Mouse (Mus musculus) midbrain, embryonic 10.5 days (tissue): Measurements from ENCODE around the gene Gm20708. TPM values are rescaled to one million over a fixed set of nuclear protein-coding genes. Genes with fewer than 3 reads are reported as not detected.
"Not testable (repeated sequence)": the region's sequence is repeated elsewhere in the genome, so short reads cannot be mapped to it uniquely, and the experiment has no call there.

ENCODE experiments used
- DNase-seq: peaks from one replicate; pipeline ENCODE4 v3.0.0-alpha.2; 2017; ENCODE audit warnings: low spot score
- H3K27ac ChIP-seq: fragments of 300-500 bp; sonication (generic); replicated peaks from 2 replicates; pipeline ENCODE4 v1.5.1; 2016; ENCODE audit warnings: mild to moderate bottlenecking
- H3K27me3 ChIP-seq: fragments of 300-500 bp; sonication (generic); 2 replicates; pipeline ENCODE4 v1.6.1; 2016; ENCODE audit warnings: low read depth, mild to moderate bottlenecking; ENCODE audit not compliant: poor library complexity, severe bottlenecking
- H3K36me3 ChIP-seq: fragments of 300-500 bp; sonication (generic); 2 replicates; pipeline ENCODE4 v1.6.1; 2016; ENCODE audit warnings: mild to moderate bottlenecking, moderate library complexity
- H3K4me1 ChIP-seq: fragments of 300-500 bp; sonication (generic); 2 replicates; pipeline ENCODE4 v1.6.1; 2016
- H3K4me3 ChIP-seq: fragments of 300-500 bp; sonication (generic); 2 replicates; pipeline ENCODE4 v1.5.1; 2016; ENCODE audit warnings: mild to moderate bottlenecking, moderate library complexity
- H3K9me3 ChIP-seq: fragments of 300-500 bp; sonication (generic); replicated peaks from 2 replicates; pipeline ENCODE4 v1.6.1; 2016; ENCODE audit warnings: mild to moderate bottlenecking
- WGBS: fragments of 180-500 bp; shearing (Covaris S2); methylation state at CpG from one replicate; pipeline ENCODE4 v1.1.7; 2016; 5-methylcytosine and 5-hydroxymethylcytosine counted together
- polyA plus RNA-seq: library from polyadenylated mRNA; unstranded; fragments of >200 nt; fragmentation: Nextera tagmentation; extraction: Ambion mirVana; gene quantifications from 2 replicates; pipeline ENCODE4 v1.2.1, GENCODE M21; 2016

Gene Gm20708
- polyA plus RNA-seq, 1 experiment from 2014 or later: 0.58 TPM

DNA sequence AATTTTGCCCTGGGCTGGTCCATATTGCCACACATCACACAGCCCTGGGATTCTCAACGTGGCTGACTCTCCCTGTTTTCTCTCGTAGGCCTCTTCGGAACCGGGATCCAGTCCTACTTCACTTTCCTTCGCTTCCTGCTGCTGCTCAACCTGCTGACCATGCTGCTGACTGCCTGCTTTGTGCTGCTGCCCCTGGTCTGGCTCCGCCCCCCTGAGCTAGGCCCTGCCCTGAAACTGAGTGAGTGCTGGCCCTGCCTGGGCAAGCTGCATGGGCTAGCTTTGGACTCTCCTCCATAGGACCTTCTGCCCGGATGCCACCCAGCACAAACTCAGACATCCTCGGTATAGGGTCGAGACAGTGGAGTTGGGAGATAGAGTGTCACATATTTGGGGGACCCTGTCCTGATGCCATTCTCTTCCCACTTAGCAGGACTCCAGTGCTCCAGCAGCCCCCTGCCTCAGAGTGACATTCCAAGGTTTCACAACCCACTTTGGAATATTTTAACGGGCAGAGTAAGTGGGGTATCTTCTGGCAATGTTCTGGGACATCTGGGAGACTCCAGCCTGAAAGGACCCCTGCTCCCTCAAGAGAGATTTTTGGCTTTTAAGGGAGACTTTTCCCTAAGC, 25.7 kb upstream of the Gm20708 start:
- Histone ChIP-seq H3K27me3 (peaks cover 77% of the 10 kb centered on the region), H3K27ac (peak overlapping the region; percentile 69; the same call in 1 of the 2 replicates), H3K4me3 (peak overlapping the region; percentile 52), H3K9me3 (no peaks in the 10 kb centered on the region), H3K36me3 (no peaks in the 10 kb centered on the region), H3K4me1 (peaks cover 52% of the 10 kb centered on the region)
- DNase-seq: no peak
- 32% methylated on average over 10 of the region's 10 CpGs for WGBS

DNA sequence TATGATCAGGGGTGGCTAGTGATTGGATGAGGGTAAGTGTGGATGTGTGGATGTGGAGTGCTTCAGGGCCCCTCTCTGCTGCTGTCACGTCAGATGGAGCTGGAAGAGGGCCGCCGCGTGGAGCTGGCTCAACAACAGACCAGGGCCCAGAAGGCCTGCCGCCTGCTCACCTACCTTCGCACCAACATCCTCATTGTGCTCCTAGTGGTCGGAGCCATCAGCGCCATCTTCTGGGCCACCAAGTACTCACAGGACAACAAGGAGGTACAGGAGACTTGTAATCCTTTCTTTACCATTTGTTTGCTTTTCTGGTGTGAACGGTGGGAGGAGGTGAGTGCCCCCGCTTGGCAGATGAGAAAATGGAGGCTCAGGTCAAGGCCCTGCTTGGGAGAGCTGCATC, 23.2 kb upstream of the Gm20708 start:
- H3K9me3 ChIP-seq: no peaks in the 10 kb centered on the region
- H3K4me1 ChIP-seq: peaks cover 41% of the 10 kb centered on the region
- no peak overlapping the region; the same call in 1 of the 2 replicates for H3K27ac ChIP-seq
- H3K36me3 ChIP-seq: no peaks in the 10 kb centered on the region
- H3K4me3 ChIP-seq: no peak overlapping the region
- H3K27me3 ChIP-seq: peaks cover 70% of the 10 kb centered on the region
- peak; percentile 57 for DNase-seq
- 12% methylated on average over 10 of the region's 10 CpGs for WGBS

DNA sequence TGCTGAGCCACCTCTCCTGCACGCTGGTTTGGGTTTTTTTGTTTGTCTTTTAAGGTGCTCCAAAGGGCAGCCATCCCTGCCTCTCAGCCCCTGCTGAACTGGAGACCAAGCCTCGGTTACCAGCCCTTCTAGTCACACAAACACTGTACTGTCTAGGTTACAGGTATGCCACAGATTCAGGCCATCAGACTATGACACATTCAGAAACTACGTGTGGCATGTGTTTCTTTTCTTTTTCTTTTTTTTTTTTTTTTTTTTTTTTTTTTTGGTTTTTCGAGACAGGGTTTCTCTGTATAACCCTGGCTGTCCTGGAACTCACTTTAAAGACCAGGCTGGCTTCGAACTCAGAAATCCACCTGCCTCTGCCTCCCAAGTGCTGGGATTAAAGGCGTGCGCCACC, 21.0 kb upstream of the Gm20708 start:
- Histone ChIP-seq H3K27me3 (peaks cover 69% of the 10 kb centered on the region), H3K4me1 (peaks cover 32% of the 10 kb centered on the region)
- not testable (repeated sequence) for H3K36me3 ChIP-seq, H3K27ac ChIP-seq, H3K4me3 ChIP-seq, H3K9me3 ChIP-seq, DNase-seq
- 84% methylated on average over 7 of the region's 7 CpGs for WGBS

DNA sequence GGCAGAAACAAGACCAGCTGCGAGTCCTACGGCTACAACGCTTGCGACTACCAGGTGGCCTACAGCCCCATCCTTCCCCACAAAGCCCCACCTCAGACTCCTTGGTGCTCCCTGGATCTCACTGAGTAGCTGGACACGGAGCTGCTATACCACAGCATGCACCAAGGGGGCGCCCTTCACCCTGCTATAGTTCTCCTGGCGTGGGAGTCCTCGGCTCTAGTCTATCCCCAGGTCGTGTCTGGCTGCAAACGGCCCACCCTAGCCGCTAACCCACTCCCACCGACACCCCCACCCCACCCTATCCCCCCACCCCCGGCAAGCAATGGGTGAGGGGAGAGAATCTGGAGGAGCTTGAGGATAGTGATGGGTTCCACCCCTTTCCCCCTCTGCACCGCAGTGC, 19.2 kb upstream of the Gm20708 start:
- peaks cover 31% of the 10 kb centered on the region for H3K4me1 ChIP-seq
- H3K27ac ChIP-seq: no peak overlapping the region
- 7% methylated on average over 14 of the region's 14 CpGs for WGBS
- H3K4me3 ChIP-seq: peak overlapping the region; percentile 35
- H3K36me3 ChIP-seq: no peaks in the 10 kb centered on the region
- peak; percentile 77 for DNase-seq
- peaks cover 52% of the 10 kb centered on the region for H3K27me3 ChIP-seq
- H3K9me3 ChIP-seq: no peaks in the 10 kb centered on the region

DNA sequence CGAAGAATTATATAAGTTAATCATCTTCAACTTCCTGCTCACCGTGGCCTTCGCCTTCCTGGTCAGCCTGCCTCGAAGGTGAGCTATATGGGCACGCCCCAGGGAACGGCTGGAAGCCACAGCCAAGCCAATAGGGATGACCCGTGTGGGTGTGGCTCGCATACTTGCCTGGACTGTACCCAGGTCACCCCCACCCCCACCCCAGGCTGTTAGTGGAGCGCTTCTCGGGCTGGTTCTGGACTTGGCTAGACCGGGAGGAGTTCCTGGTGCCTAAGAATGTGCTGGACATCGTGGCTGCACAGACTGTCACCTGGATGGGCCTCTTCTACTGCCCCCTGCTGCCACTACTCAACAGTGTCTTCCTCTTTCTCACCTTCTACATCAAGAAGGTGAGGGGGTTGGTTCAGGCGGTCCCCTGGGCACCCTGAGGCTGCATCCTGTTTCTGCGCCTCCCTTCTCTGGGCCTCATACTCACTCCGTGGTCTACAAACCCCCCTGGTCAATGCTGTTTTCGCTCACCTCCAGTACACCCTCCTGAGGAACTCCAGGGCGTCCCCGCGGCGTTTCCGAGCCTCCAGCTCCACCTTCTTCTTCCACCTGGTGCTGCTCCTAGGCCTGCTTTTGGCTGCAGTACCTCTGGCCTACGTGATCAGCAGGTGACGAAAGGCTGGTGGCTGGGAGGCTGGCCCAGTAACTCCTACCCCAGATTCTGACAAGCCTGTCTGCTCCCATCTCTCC, 18.6 kb upstream of the Gm20708 start:
- peaks cover 46% of the 10 kb centered on the region for H3K27me3 ChIP-seq
- no peaks in the 10 kb centered on the region for H3K36me3 ChIP-seq
- H3K4me3 ChIP-seq: peak overlapping the region; percentile 35
- no peaks in the 10 kb centered on the region for H3K9me3 ChIP-seq
- H3K4me1 ChIP-seq: peaks cover 32% of the 10 kb centered on the region
- no peak overlapping the region for H3K27ac ChIP-seq
- no peak for DNase-seq
- 31% methylated on average over 23 of the region's 23 CpGs for WGBS

DNA sequence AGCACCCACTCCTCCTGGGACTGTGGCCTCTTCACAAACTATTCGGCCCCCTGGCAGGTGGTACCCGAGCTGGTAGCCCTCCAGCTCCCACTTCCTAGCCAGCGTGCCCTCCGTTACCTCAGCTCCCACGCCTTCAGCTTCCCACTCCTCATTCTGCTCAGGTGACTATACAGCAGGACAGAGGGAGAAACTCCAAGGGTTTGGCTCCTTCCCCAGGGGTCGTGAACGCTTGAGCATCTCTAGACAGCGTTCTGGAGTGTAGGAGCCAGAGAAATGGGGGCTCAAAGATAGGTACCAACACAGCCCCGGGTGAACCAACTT, 18.1 kb upstream of the Gm20708 start:
- no peak overlapping the region for H3K4me3 ChIP-seq
- 87% methylated on average over 9 of the region's 9 CpGs for WGBS

DNA sequence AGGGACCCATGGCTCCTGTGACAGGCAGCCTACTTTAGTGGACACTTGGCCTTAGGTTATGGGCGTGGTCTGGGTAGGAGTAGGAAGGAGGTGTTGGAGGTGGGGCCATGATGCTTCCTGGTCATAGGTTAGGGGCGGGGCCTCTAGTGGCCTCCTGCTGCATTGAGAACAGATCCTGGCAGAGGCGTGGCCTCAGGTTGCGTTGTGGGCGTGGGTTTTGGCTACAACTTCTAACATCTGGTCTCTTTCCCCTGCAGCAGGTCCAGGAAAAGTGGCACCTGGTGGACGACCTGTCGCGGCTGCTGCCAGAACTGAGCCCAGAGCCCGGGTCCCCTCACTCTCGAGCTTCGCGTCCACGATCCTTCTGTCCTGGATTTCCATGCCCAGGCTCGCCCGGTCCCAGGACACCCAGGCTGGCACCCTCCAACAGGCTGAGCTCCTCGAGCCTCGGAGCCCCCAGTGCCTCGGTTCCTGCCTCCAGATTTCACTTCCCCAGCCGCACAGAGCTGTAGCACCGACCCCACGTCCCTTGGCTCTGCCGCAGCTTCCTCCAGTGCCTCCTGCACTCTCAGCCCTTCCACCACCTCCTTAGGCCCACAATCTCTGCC, 17.1 kb upstream of the Gm20708 start:
- H3K27me3 ChIP-seq: peaks cover 40% of the 10 kb centered on the region
- H3K27ac ChIP-seq: 0 out of 2 replicates have a peak overlapping the region, but pooled peaks have one; percentile 28
- no peak for DNase-seq
- no peaks in the 10 kb centered on the region for H3K36me3 ChIP-seq
- H3K4me3 ChIP-seq: peak overlapping the region; percentile 32
- no peaks in the 10 kb centered on the region for H3K9me3 ChIP-seq
- WGBS: 6% methylated on average over 22 of the region's 22 CpGs
- H3K4me1 ChIP-seq: peaks cover 37% of the 10 kb centered on the region

More for the DNA sequence above, 18.1 kb upstream of the Gm20708 start:
- DNase-seq: no peak
- Histone ChIP-seq H3K27me3 (peaks cover 45% of the 10 kb centered on the region), H3K27ac (no peak overlapping the region), H3K9me3 (no peaks in the 10 kb centered on the region), H3K36me3 (no peaks in the 10 kb centered on the region), H3K4me1 (peaks cover 35% of the 10 kb centered on the region)

DNA sequence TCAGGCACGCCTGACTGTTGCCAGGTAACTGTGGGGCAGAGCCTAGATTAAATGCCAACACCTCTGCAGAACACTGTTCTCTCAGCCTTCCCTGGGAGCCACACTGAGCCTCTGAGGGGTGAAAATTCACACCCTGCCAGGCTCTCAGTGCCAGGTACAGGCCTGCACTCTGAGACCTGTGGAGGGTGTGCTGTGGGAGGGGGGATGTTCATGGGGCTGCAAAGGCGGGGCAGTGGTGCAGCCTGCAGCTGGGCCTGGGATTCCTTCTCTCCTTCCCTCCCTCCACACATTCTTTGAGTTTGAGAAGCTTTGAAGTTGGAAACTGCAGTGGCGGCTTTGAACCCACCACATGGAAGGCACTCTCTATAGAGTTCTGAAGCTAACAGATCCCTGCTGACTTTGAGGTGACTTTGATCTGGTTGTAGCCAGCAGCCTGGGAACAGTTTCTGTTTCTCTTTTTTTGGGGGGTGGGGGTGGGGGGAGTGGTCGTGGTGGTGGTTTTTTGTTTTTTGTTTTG, 15.4 kb upstream of the Gm20708 start:
- peaks cover 48% of the 10 kb centered on the region for H3K4me1 ChIP-seq
- H3K9me3 ChIP-seq: no peaks in the 10 kb centered on the region
- peaks cover 40% of the 10 kb centered on the region for H3K27me3 ChIP-seq
- no peak overlapping the region for H3K27ac ChIP-seq
- WGBS: 66% methylated on average over 4 of the region's 4 CpGs
- no peak overlapping the region for H3K4me3 ChIP-seq
- DNase-seq: no peak
- H3K36me3 ChIP-seq: no peaks in the 10 kb centered on the region

DNA sequence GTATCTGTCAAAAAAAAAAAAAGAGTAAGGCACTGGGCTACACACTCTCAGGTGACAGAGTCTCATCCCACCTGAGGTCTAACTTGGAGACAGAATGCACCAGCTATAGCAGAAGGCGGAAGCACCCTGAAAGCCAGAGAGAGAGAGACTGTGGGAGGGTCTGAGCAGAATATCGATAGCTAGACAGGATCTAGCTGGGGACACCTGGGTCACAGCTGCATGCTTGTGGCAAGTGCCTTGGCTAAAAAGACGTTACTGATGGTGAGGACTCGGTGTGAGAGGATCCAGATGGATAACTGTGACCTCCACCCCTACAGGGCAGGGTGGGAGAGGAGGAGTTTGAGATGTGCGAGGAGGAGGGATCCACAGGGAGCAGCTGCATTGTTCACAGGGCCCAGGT, 12.5 kb upstream of the Gm20708 start:
- H3K27me3 ChIP-seq: peaks cover 15% of the 10 kb centered on the region
- DNase-seq: no peak
- H3K4me3 ChIP-seq: no peak overlapping the region
- H3K27ac ChIP-seq: no peak overlapping the region; the same call in 1 of the 2 replicates
- peaks cover 33% of the 10 kb centered on the region for H3K4me1 ChIP-seq
- H3K9me3 ChIP-seq: no peaks in the 10 kb centered on the region
- WGBS: 47% methylated on average over 5 of the region's 5 CpGs
- H3K36me3 ChIP-seq: no peaks in the 10 kb centered on the region

DNA sequence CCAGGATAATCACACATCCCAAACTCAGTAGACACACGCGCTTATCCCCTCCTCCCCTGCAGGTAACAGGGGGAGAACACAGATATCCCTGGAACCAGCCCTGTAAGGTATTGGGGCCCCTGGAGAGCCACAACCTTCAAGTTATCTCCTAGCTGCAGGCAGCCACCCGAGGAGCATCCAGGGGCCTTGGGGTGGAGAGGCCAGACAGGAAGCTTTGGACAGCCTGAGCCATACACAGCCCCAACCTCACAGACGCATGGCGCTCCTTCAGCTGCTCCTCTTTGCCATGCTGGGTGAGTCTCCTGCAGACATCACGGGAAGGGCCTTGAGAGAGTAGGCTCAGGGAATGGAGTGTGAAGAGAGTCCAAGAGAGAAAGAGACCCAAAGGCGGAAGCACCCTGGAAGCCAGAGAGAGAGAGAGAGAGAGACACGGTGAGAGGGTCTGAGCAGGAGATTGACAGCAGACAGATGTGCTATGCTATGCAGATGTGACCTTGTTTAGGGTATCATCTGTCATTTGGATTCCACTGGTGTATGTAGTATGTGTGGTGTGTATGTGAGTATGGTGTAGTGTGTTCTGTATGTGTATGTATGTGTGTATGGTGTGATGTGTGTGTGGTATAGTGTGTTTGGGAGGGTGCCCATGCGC, 11.8 kb upstream of the Gm20708 start, which contains the start of gene 6030468B19Rik:
Gene 6030468B19Rik (plus strand): TSS at position 150 of the 649 bp plus-strand sequence.
- peaks cover 26% of the 10 kb centered on the region for H3K4me1 ChIP-seq
- no peaks in the 10 kb centered on the region for H3K36me3 ChIP-seq
- peak within 1 kb of the TSS; percentile 42 for H3K27ac ChIP-seq
- H3K27me3 ChIP-seq: peaks cover 8% of the 10 kb centered on the region
- no peaks in the 10 kb centered on the region for H3K9me3 ChIP-seq
- WGBS: 66% methylated on average over 9 of the region's 9 CpGs
- H3K4me3 ChIP-seq: peak within 1 kb of the TSS; percentile 21
- no peak for DNase-seq

DNA sequence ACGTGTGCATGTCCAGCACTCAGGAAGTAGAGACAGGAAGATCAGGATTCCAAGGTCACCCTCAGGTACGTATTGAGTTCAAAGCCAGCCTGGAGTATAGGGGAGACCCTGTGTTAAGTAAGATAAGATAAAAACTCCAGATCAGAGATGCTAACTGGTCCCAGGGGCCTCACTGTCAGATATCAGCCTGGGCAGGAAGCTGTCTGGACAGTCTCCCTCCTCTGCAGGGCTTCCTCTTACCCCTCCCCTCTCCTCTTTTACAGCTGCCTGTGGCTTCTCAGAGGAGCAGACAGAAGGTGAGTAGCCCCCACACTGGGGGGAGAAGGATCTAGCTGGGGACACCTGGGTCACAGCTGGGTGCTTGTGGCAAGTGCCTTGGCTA, 11.3 kb upstream of the Gm20708 start:
- no peak for DNase-seq
- Histone ChIP-seq H3K9me3 (no peaks in the 10 kb centered on the region), H3K4me1 (peaks cover 25% of the 10 kb centered on the region), H3K27me3 (peaks cover 4% of the 10 kb centered on the region), H3K36me3 (no peaks in the 10 kb centered on the region), H3K4me3 (peak overlapping the region; percentile 21; the same call in 1 of the 2 replicates), H3K27ac (peak overlapping the region; percentile 42; the same call in 1 of the 2 replicates)
- 73% methylated on average over 2 of the region's 2 CpGs for WGBS

DNA sequence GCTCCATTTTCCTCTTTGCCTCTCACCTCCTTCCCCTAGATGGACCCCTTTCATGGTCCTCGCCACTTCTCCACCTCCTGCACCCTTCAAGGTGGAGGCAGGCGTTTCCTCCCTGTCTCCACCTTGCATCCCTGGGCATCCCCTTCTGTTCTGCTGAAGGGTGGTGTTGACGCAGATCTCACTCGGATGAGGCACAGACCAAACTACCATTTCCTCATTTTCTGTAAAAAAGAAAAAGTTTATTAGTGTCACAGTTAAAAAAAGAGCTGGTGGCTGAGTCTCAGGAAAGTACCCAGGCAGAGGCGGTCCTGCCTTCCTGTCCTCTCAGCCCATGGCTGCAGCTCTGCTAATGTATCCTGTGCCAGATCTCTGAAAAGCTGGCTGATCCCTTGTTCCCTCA, 10.3 kb upstream of the Gm20708 start:
- peaks cover 23% of the 10 kb centered on the region for H3K4me1 ChIP-seq
- no peaks in the 10 kb centered on the region for H3K27me3 ChIP-seq
- WGBS: 83% methylated on average over 5 of the region's 5 CpGs
- H3K9me3 ChIP-seq: no peaks in the 10 kb centered on the region
- H3K36me3 ChIP-seq: no peaks in the 10 kb centered on the region
- DNase-seq: no peak
- peak overlapping the region; percentile 21 for H3K4me3 ChIP-seq
- H3K27ac ChIP-seq: no peak overlapping the region
